Mouse (Mus musculus) 416B (cell line): ENCODE results near the gene Adam12.

ENCODE experiments used
- DNase-seq: peaks from one replicate; pipeline ENCODE4 v3.0.0; 2011; ENCODE audit warnings: low read depth

The Adam12 gene

GRCm38 (mm10) chr7:134149351-134149750 is 82.6 kb downstream of the Adam12 start:
- DNase-seq = no peak

- no peak for DNase-seq
These were observed 84.4 kb downstream of the Adam12 start for GRCm38 (mm10) chr7:134147561-134147960.

GRCm38 (mm10) chr7:134146821-134147220 is 85.1 kb downstream of the Adam12 start:
- DNase-seq = no peak

DNA sequence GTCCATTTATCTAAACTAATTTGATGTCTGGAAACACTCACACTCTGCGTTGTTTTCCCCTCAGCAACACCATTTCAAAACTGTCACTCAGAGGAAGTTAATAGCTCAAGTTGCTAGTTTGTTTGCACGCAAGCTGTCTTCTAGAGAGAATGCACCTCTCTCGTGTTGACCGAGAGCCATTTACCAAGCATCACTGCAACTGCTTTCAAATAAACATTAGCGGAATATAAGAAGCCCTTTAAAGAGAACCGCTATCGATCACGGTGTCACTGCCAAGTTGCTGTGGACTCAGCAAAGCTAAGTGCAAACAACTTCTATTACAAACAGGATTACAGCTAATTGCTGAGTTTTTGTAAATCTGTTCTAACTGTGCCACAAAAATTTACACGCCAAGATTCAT is 87.8 kb downstream of the Adam12 start:
- no peak for DNase-seq

- no peak for DNase-seq
These were observed 92.5 kb downstream of the Adam12 start for GRCm38 (mm10) chr7:134139291-134139949.

GRCm38 (mm10) chr7:134132323-134132722 is 99.6 kb downstream of the Adam12 start:
- DNase-seq = no peak

DNA sequence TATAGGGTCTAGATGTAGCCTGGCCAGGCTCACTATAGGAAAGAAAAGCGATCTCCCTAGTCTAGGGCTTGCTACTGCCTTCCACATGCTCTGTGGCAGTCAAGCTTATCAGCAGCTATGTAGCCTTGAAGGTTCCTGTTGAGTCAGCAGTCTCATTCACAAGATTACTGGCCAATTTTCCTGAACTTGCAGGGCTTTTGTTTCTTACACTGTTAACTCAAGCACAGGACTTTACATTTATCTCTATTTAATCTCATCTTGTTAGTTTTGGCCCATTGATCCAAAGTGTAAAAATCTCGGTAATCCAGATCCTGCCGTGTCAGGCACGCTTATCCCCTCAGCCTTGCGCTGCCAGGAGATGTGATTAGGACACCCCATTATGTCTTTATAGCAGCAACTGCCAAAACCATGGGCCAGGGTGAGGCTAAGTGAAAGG is 103.8 kb downstream of the Adam12 start:
- no peak for DNase-seq

- no peak for DNase-seq
These were observed 110.5 kb downstream of the Adam12 start for GRCm38 (mm10) chr7:134121397-134121796.

DNA sequence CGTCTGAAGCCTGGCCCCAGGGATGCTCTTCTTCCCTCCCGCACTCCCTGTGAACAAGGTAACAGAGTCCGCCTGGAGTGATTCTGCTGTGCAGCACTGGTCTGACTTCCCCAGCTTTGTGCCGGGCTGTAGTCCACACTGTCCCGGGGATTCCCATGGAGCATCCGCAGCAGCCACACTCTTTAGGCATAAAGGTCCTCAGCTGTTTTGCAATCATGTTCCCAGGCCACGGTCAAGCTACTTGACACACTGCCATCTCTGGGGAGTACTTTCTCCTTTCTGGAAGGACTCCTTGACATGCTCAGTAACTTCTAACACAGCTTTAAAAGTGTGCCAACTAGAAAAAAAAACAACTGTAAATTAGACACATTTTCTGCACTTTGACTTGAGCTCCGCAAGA is 116.5 kb downstream of the Adam12 start:
- DNase-seq = no peak

- DNase-seq = no peak
These were observed 117.4 kb downstream of the Adam12 start for GRCm38 (mm10) chr7:134114311-134115188.

DNA sequence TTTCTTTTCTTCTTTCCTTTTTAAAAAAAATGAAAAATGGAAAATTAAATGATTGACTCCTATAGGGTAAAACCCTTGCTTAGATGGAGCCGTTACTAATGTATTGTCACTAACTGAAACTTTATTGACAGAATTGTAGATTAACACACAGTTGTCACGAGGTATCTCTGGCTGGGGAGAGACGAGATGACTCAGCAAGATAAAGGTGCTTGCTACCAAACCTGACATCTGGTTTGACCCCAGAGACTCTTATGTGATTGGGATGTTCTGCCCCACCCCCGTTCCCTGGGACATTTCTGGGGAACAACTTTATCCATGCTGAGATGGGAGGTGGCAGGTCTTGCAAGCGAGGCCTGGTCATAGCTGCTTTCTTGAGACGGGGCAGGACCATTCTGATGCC is 118.1 kb downstream of the Adam12 start:
- no peak for DNase-seq

GRCm38 (mm10) chr7:134110116-134110515 is 121.8 kb downstream of the Adam12 start:
- no peak for DNase-seq

DNA sequence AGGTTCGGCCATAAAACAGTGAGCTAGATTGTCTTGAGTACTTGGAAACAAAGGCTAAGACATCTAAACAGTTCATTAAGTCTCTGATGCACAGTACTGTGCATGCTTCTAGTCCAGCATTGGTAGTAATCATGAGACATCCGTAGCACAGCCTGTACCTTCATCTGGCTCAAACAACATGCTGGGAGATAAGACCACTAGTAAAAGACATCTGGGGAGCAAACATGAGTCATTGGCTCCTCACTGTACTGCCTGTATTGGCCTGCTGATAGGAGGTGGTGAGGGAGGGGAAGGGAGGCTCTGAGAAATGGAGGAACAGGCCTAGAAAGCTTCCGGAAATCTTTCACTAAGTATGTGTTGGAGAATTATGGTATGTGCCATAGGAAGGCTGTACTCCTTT is 124.1 kb downstream of the Adam12 start:
- DNase-seq = no peak

- no peak for DNase-seq
These were observed 132.9 kb downstream of the Adam12 start for GRCm38 (mm10) chr7:134099010-134099409.

DNA sequence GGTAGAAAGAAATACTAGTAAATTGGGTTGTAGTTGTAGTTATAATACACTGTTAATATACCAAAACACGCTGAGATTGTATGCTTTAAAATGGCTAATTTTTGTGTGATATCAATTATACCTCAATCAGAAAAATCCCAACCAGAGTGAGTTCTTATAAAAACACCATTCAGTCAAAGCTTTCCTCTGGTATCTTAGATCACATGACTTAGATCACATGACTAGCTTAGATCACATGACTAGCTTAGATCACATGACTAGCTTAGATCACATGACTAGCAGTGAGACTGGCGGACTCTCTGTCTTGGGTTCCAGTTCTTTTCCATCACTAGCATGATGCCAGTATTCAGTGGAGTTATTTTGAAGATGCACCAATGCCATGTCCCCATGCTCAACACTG is 134.1 kb downstream of the Adam12 start:
- no peak for DNase-seq

GRCm38 (mm10) chr7:134093871-134094270 is 138.1 kb downstream of the Adam12 start:
- no peak for DNase-seq

GRCm38 (mm10) chr7:134090764-134091163 is 141.2 kb downstream of the Adam12 start:
- DNase-seq = no peak

DNA sequence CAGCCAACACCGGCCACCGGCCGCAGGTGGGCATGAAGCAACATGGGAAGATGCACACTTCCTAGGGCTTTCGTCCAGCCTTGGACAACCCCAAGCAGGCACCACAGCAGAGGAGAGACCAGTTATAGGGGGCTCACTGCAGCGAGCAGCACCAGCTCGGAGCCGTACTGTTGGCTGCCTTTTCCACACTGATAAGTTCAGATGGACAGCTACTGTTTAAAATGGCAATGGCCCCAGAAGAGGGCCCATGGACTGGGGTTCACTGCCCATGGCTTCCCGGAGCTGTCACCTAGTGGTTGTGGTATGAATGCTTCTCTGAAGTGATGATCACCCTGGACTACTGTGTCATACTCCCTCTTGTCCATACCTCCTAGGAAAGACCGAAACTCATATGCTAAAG is 141.7 kb downstream of the Adam12 start:
- DNase-seq = no peak

GRCm38 (mm10) chr7:134088548-134089347 is 143.2 kb downstream of the Adam12 start:
- no peak for DNase-seq

- DNase-seq = no peak
These were observed 146.6 kb downstream of the Adam12 start for GRCm38 (mm10) chr7:134085396-134085795.

- DNase-seq = no peak
These were observed 147.0 kb downstream of the Adam12 start for GRCm38 (mm10) chr7:134084926-134085325.

DNA sequence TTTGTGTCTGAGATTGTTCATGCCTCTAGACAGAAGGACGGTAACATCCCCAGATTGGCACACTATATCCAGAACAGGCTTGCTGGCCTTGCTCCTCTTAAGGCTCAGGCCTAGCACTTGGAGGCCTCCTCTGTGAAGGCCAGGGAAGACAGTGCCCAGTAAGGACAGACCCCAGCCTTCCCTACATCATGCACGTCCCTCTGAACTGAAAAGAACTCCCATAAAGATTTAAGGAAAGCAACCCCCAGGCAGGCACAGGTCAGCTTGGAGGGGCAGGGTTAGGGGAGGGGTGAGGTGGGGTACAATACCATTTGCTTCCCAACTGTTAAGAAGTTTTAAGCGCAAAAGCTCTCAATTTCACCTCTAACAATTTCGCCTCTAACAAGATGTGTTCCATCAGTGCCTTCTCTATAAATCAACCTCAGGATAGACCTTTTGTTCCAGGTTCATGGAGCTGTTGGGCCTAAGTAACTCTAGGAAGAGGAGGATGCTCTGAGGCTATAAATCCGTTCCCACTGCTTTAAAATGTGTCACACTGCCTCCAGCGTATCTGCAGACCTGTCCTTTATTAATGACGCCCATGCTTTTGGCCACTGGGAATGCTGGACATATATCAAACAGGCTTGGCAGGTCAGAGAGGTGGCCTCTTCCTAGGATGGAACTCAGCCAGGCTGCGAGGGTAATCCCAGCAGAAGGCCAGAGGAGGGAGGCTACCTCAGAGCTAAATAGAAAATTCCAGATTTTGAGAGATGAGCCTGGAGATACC is 150.5 kb downstream of the Adam12 start:
- DNase-seq = no peak
